Mouse (Mus musculus) lung, adult 2 months (tissue): Measurements from ENCODE around the gene Bdkrb2. TPM values are rescaled to one million over a fixed set of nuclear protein-coding genes. Genes with fewer than 3 reads are reported as not detected.

Experiments used
- DNase-seq: peaks from one replicate; pipeline ENCODE4 v3.0.0; 2022
- H3K4me1 ChIP-seq: fragments of 200-500 bp; 2 replicates; pipeline ENCODE4 v1.6.1; 2011; ENCODE audit warnings: low read length; ENCODE audit not compliant: control insufficient read depth, insufficient read depth
- H3K4me3 ChIP-seq: fragments of 200-500 bp; replicated peaks from 2 replicates; pipeline ENCODE3; 2011; ENCODE audit warnings: low read depth, mild to moderate bottlenecking, control low read depth, low read length; ENCODE audit errors: extremely low read depth
- CTCF ChIP-seq: fragments of 200-500 bp; IDR thresholded peaks from 2 replicates; pipeline ENCODE4 v1.5.1; 2011; ENCODE audit warnings: mild to moderate bottlenecking, low read length, control low read depth; ENCODE audit not compliant: insufficient read depth
- POLR2A ChIP-seq: fragments of 200-500 bp; IDR thresholded peaks from 2 replicates; pipeline ENCODE4 v1.6.1; 2011; ENCODE audit warnings: low read depth, mild to moderate bottlenecking, control low read depth, low read length, borderline replicate concordance; ENCODE audit errors: extremely low read depth
- WGBS: fragments of 180-500 bp; shearing (Covaris S2); methylation state at CpG from one replicate; pipeline ENCODE4 v1.1.7; 2018; 5-methylcytosine and 5-hydroxymethylcytosine counted together
- polyA plus RNA-seq: library from polyadenylated mRNA; depleted of rRNA; stranded (reverse); fragments of >200 nt; gene quantifications from 2 replicates; pipeline ENCODE4 v1.2.3, GENCODE M21; 2012; rRNA removed

The Bdkrb2 gene
- polyA plus RNA-seq, 1 experiment: 4.8 TPM

- WGBS: 96% methylated on average over 13 of the region's 13 CpGs
- DNase-seq: no peak
Observed at GRCm38 (mm10) chr12:105634374-105635067, 71.5 kb downstream of the Bdkrb2 start.

GRCm38 (mm10) chr12:105636551-105636950 lies 73.5 kb downstream of the Bdkrb2 start:
- TF ChIP-seq POLR2A (no peak), CTCF (no peak)
- WGBS: 91% methylated on average over 9 of the region's 9 CpGs
- Histone ChIP-seq H3K4me1 (no peaks in the 10 kb centered on the region), H3K4me3 (no peak overlapping the region)
- DNase-seq: no peak

More at GRCm38 (mm10) chr12:105634374-105635067, 71.5 kb downstream of the Bdkrb2 start:
- Histone ChIP-seq H3K4me1 (no peaks in the 10 kb centered on the region), H3K4me3 (no peak overlapping the region)
- TF ChIP-seq CTCF (no peak), POLR2A (no peak)

GRCm38 (mm10) chr12:105637554-105637953 lies 74.5 kb downstream of the Bdkrb2 start:
- DNase-seq: no peak
- no peaks in the 10 kb centered on the region for H3K4me1 ChIP-seq
- no peak overlapping the region for H3K4me3 ChIP-seq
- 76% methylated on average over 4 of the region's 4 CpGs for WGBS
- TF ChIP-seq CTCF (no peak), POLR2A (no peak)

GRCm38 (mm10) chr12:105642770-105643321 lies 79.8 kb downstream of the Bdkrb2 start:
- no peak for TF ChIP-seq CTCF
- TF ChIP-seq POLR2A: no peak
- no peak overlapping the region for H3K4me3 ChIP-seq
- DNase-seq: no peak
- H3K4me1 ChIP-seq: no peaks in the 10 kb centered on the region
- 57% methylated on average over 11 of the region's 11 CpGs for WGBS

Other genes with a start within 250 kb of the Bdkrb2 start
- gene Tunar, start 229.4 kb upstream of the Bdkrb2 start, polyA plus RNA-seq: not detected in 2 replicates
- gene D430019H16Rik, start 109.4 kb upstream of the Bdkrb2 start, polyA plus RNA-seq: 6.3 and 8.2 TPM in 2 replicates
- 2.9 and 6.0 TPM in 2 replicates for gene Bdkrb1, start 39.9 kb downstream of the Bdkrb2 start, polyA plus RNA-seq
- 7.3 and 10.9 TPM in 2 replicates for gene Gskip, start 121.6 kb downstream of the Bdkrb2 start, polyA plus RNA-seq
- gene Atg2b, start 122.0 kb downstream of the Bdkrb2 start, polyA plus RNA-seq: 11.1 and 12.6 TPM in 2 replicates
- 5.0 and 7.1 TPM in 2 replicates for gene Ak7, start 142.8 kb downstream of the Bdkrb2 start, polyA plus RNA-seq
- 40.4 and 51.8 TPM in 2 replicates for gene Papola, start 221.5 kb downstream of the Bdkrb2 start, polyA plus RNA-seq